Mouse (Mus musculus) liver, embryonic 16.5 days (tissue): ENCODE measurements at regions not wholly inside any gene's neighbourhood (a gene's known extent, or its start where the extent isn't known, plus 50 kb on each side); places are given as distances from the start of the nearest gene placed in this dataset.
A peak's percentile ranks its signal among the peaks of the same experiment; 100 is the strongest.
"Not testable (repeated sequence)": the region's sequence is repeated elsewhere in the genome, so short reads cannot be mapped to it uniquely, and the experiment has no call there.

Experiments used
- ATAC-seq: fragments of 200-750 bp; cut with Nextera tagmentation; 2 replicates; pipeline ENCODE4 v1.8.0; 2017; ENCODE audit warnings: low read depth, mild to moderate bottlenecking, moderate number of reproducible peaks, moderate library complexity
- H3K27ac ChIP-seq: fragments of 300-500 bp; sonication (generic); 2 replicates; pipeline ENCODE4 v1.5.1; 2014; ENCODE audit warnings: mild to moderate bottlenecking, low read length
- H3K27me3 ChIP-seq: fragments of 300-500 bp; sonication (generic); 2 replicates; pipeline ENCODE4 v1.6.1; 2014; ENCODE audit warnings: low read depth, low read length, mixed read lengths; ENCODE audit not compliant: control insufficient read depth, insufficient read depth
- H3K36me3 ChIP-seq: fragments of 300-500 bp; sonication (generic); 2 replicates; pipeline ENCODE4 v1.6.1; 2014; ENCODE audit warnings: mild to moderate bottlenecking; ENCODE audit not compliant: control insufficient read depth, insufficient read depth
- H3K4me1 ChIP-seq: fragments of 300-500 bp; sonication (generic); 2 replicates; pipeline ENCODE4 v1.6.1; 2014; ENCODE audit warnings: low read depth, low read length, mixed read lengths; ENCODE audit not compliant: control insufficient read depth
- H3K4me2 ChIP-seq: fragments of 300-500 bp; sonication (generic); 2 replicates; pipeline ENCODE4 v1.6.1; 2014; ENCODE audit warnings: low read depth, low read length, mixed read lengths
- H3K4me3 ChIP-seq: fragments of 300-500 bp; sonication (generic); 2 replicates; pipeline ENCODE4 v1.5.1; 2014; ENCODE audit warnings: low read depth, mild to moderate bottlenecking, low read length
- H3K9ac ChIP-seq: fragments of 300-500 bp; sonication (generic); 2 replicates; pipeline ENCODE4 v1.6.1; 2014; ENCODE audit warnings: low read depth, low read length
- H3K9me3 ChIP-seq: fragments of 300-500 bp; sonication (generic); replicated peaks from 2 replicates; pipeline ENCODE4 v1.6.1; 2016; ENCODE audit warnings: low read length; ENCODE audit not compliant: control insufficient read depth
- WGBS: fragments of 180-500 bp; shearing (Covaris S2); extraction: QIAGEN DNeasy Blood & Tissue Kit; methylation state at CpG from one replicate; pipeline ENCODE4 v1.1.7; 2014; ENCODE audit not compliant: insufficient replicate concordance; 5-methylcytosine and 5-hydroxymethylcytosine counted together

DNA sequence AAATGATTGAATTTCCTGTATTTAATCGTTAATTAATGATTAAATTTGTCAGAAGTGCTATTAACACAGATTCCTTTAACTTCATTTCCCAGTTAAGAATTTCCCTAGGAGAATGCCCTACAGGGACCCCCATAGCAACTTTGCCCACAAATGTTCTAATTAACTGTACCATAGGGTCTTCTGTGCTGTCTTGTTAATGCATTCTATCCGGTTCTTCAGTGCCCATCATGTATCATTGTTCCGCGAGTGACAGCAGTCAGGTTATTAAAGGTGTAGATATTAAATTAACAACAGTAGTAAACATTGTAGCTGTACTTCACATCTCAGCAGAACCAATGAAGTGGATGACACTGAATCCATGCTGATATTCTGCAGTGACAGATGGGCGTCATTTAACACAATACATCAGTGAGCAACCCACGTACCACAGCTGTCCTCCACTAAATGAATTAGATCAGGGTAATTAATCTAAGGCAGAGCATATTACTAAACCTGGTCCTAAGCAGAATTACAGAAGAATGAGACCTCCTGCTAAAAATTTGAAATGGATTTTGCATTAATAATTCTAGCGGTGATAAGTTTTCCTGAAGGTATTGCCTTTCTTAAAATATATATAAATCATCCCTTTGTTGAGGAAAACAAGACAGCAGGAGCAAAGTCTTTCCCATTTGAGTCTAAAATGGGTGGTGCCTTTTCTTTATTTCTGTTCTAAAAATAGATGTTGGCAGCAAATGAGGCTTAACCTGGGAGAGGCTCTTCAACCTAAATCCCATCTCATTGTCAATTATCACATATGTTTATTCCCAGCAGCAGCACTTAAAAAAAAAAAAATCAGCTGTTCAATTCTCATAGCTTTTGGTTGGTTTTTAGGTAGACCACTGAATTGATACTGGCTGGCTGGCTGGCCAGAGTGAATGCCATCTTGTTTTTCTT is 872.3 kb downstream of the Nxph1 start:
- Histone ChIP-seq H3K27ac (no peak overlapping the region), H3K36me3 (no peaks in the 10 kb centered on the region), H3K27me3 (no peaks in the 10 kb centered on the region), H3K4me2 (no peak overlapping the region), H3K9me3 (no peaks in the 10 kb centered on the region), H3K4me1 (no peaks in the 10 kb centered on the region), H3K9ac (no peak overlapping the region), H3K4me3 (no peak overlapping the region)
- WGBS: 71% methylated on average over 7 of the region's 7 CpGs
- ATAC-seq: no peak

DNA sequence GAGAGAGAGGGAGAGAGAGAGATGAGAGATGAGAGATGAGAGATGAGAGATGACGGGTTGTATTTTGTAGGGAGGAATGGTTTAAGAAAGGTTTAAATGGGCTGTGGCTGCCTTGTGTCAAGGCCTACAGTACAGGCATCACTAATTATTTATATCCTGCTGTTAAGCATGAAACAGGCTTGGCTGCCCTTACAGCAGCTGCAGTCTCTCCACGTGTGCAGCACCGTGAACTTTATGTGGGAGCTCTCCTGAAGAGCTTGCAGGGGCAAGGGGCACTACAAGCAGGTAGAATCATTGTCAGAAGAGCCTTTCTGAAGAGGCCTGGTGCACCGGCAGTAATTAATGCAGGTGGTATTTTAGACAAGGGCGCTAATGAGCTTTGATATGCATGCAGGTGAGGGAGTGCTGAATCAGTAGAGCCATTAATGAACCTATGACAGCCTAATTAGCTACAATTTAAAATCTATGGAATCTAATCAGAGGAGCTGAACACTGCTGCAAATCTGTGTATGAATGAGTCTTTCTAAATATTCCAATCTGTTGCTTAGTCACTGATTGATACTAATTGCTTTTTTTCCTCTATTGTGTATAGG is 886.7 kb downstream of the Nxph1 start:
- Histone ChIP-seq H3K9me3 (no peaks in the 10 kb centered on the region), H3K9ac (no peak overlapping the region), H3K36me3 (no peaks in the 10 kb centered on the region), H3K4me1 (no peaks in the 10 kb centered on the region), H3K27me3 (no peaks in the 10 kb centered on the region), H3K4me3 (no peak overlapping the region), H3K27ac (no peak overlapping the region), H3K4me2 (no peak overlapping the region)
- no peak for ATAC-seq
- WGBS: 45% methylated on average over 5 of the region's 5 CpGs

- Histone ChIP-seq H3K4me1 (no peaks in the 10 kb centered on the region), H3K27me3 (no peaks in the 10 kb centered on the region), H3K36me3 (no peaks in the 10 kb centered on the region), H3K9me3 (no peaks in the 10 kb centered on the region), H3K4me3 (no peak overlapping the region), H3K27ac (no peak overlapping the region), H3K4me2 (no peak overlapping the region), H3K9ac (no peak overlapping the region)
- 75% methylated on average over 2 of the region's 2 CpGs for WGBS
- no peak for ATAC-seq
These were observed 894.2 kb downstream of the Nxph1 start for GRCm38 (mm10) chr6:9842391-9842790.

DNA sequence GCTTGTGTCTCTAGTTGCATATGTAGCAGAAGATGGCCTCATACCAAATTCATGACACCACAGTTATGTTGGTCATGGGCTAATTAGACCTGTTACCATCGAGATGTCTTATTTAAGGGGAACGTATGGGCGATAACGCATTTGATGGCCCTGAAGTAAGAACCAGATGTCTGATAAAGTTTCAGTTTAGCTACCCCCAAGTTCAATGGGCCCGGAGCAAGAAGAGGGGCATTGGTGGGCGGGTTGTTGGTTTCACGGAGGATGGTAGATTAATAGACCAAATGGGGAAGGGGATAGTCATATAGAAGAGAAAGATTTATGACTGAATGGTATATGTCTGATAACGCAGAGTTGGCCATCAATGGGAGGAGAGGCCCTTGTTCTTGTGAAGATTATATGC is 941.6 kb downstream of the Nxph1 start:
- peak; percentile 100 for ATAC-seq
- not testable (repeated sequence) for H3K27me3 ChIP-seq, H3K4me2 ChIP-seq, H3K9me3 ChIP-seq, H3K4me1 ChIP-seq, H3K36me3 ChIP-seq, H3K27ac ChIP-seq, H3K9ac ChIP-seq, H3K4me3 ChIP-seq
- WGBS: 64% methylated on average over 8 of the region's 8 CpGs
